In genomic region chr1:119415151-119415550, GRCm38 (mm10) we compare ENCODE assay signal across 20 mouse cellular contexts. TPM values are rescaled to one million over a fixed set of nuclear protein-coding genes. Genes with fewer than 3 reads are reported as not detected.
"Had no signal": no experiment of that assay in that cellular context is flagged by ENCODE, and none has a peak within 500 bp of the region (broad histone marks: within the 10 kb centered on the region; RNA-seq: fewer than 3 reads in every experiment).

No protein-coding gene starts in this region.

- H3K4me2 ChIP-seq: lung, embryonic 15.5 days; midbrain, embryonic 11.5 days; midbrain, embryonic 13.5 days; midbrain, embryonic 15.5 days; neural tube, embryonic 12.5 days; stomach, embryonic 15.5 days had no signal

- H3K9me3 ChIP-seq: lung, embryonic 15.5 days; megakaryocyte, embryonic 14.5 days; midbrain, embryonic 13.5 days; midbrain, embryonic 15.5 days; neural tube, embryonic 12.5 days; stomach, embryonic 15.5 days had no signal

- H3K36me3 ChIP-seq: lung, embryonic 15.5 days; midbrain, embryonic 13.5 days; midbrain, embryonic 15.5 days; stomach, embryonic 15.5 days had no signal

- DNase-seq: lung, adult 2 months; lung, postnatal 14 days; lung, postnatal 36 days; right cerebral cortex, postnatal 14 days; thymus, adult 2 months; thymus, postnatal 25 days; thymus, postnatal 4 days had no signal

- H3K9ac ChIP-seq: lung, embryonic 15.5 days; midbrain, embryonic 13.5 days; midbrain, embryonic 15.5 days; neural tube, embryonic 12.5 days; stomach, embryonic 15.5 days had no signal

- H3K4me3 ChIP-seq: lung, embryonic 15.5 days; megakaryocyte, embryonic 14.5 days; midbrain, embryonic 13.5 days; midbrain, embryonic 15.5 days; neural tube, embryonic 12.5 days; stomach, embryonic 15.5 days had no signal

- H3K4me1 ChIP-seq: megakaryocyte, embryonic 14.5 days had no signal

- H3K27ac ChIP-seq: lung, embryonic 15.5 days; macrophage; midbrain, embryonic 13.5 days; midbrain, embryonic 15.5 days; neural tube, embryonic 12.5 days; stomach, embryonic 15.5 days; stomach, postnatal 0 days had no signal

- ATAC-seq: lung, postnatal 0 days; midbrain, embryonic 13.5 days; midbrain, embryonic 15.5 days had no signal

RNA-seq across cellular contexts. Expression of gene Inhbb, which starts 6.9 kb away (rescaled TPM):
- total RNA-seq: megakaryocyte progenitor cell, adult 5-6 weeks; monocyte, adult 5-6 weeks; neutrophil, adult 5-6 weeks had no signal
